Mouse (Mus musculus): ENCODE results near the gene Hbb-bh2.
"Not testable (repeated sequence)": the region's sequence is repeated elsewhere in the genome, so short reads cannot be mapped to it uniquely, and the experiment has no call there.

Hbb-bh2 gene

DNA sequence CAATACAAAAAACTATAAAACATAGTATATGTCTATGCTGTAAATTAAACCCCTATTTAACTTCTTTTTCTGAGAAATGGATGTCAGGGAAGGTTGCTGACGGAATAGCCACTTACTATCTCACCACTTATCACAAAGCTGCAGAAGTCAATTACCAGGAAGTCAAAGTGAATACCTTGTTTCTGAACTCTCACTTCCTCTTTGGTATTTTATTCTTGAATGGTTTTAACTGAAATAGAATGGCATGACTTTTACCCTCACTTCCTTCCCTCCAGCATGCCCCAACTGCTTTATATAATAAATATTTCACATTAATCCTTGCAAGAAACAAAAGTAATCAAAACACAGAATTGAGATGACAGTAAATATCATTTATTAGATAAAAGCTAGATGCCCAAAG, 28.1 kb downstream of the Hbb-bh2 start:
- no peak for DNase-seq (ENCODE audit: low read depth)

DNA sequence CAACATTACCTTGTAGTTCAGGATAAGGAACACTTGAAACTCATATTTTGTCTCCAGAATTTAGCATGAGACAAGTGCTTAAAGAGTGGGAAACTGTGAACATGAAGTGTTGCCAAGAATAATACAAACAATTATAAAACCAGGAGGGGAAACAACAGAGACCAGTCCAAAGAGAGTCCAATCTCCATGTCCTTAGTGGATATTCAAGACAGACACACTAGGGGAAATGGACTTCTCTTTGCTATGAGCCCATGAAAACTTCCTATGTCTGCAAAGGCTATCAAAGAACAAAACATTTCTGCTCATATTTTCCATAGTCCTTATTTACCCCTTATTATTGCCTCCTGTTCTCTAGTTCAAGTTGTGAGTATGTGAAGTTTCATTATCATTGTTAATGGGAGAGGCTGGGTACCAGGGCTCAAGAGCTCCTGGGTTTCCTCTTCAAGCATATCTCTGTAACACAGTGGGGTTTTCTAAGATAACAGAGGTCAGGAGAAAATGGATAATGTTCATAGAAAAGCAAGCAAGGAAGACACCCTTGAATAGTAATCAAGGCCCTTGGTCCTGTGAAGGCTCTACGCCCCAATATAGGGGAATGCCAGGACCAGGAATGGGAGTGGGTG, 29.0 kb downstream of the Hbb-bh2 start:
- no peak for DNase-seq (ENCODE audit: low read depth)

DNA sequence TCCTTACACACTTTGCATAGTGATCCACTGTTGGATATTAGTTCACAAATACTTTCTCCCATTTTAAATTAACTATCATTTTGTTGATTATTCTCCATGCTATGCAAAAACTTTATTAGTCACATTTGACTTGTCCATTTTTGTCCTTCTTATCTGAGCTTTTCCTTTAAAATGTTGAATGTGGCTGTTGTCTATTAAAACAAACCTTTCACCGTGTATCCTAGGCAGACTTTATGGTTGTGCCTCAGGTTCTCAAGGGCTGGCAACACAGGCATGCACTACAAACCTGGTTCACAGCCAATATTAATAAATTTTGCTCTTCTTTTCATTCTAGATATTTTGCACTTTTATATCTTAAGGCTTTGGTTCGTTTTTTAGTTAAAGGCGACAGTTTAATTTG, 29.6 kb downstream of the Hbb-bh2 start:
- no peak for DNase-seq (ENCODE audit: low read depth)

DNA sequence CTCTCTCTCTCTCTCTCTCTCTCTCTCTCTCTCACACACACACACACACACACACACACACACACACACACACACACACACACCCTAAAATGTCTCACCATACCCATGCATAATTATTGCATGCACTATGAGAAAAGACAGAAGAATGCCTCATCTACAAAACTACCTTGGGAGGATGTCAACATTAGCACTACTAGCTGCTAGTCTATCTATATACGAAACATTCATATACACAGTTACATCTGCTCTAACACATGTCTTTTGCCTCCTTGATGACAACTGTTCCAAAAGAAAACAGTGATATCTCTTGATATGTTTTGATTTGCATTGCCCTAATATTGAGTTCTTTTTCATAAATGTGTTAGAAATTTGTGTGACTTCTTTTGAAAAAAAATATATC, 30.0 kb downstream of the Hbb-bh2 start:
- no peak for DNase-seq (ENCODE audit: low read depth)

DNA sequence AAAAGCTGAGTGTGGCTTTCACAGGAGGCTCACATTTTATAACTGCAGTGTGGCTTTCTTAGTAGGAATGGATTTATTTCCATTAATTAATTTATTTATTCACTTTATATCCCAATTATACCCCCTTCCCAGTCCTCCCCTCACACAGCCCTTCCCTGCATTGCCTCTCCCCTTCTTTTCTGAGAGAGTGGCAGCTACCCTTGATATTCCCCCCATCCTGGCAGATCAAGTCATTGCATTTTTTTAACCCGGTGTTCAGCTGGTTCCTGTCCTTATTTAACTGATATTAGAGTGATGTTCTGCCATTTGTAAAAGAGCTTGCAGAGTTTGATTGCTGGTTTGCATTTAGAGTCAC, 30.5 kb downstream of the Hbb-bh2 start:
- no peak for DNase-seq (ENCODE audit: low read depth)

DNA sequence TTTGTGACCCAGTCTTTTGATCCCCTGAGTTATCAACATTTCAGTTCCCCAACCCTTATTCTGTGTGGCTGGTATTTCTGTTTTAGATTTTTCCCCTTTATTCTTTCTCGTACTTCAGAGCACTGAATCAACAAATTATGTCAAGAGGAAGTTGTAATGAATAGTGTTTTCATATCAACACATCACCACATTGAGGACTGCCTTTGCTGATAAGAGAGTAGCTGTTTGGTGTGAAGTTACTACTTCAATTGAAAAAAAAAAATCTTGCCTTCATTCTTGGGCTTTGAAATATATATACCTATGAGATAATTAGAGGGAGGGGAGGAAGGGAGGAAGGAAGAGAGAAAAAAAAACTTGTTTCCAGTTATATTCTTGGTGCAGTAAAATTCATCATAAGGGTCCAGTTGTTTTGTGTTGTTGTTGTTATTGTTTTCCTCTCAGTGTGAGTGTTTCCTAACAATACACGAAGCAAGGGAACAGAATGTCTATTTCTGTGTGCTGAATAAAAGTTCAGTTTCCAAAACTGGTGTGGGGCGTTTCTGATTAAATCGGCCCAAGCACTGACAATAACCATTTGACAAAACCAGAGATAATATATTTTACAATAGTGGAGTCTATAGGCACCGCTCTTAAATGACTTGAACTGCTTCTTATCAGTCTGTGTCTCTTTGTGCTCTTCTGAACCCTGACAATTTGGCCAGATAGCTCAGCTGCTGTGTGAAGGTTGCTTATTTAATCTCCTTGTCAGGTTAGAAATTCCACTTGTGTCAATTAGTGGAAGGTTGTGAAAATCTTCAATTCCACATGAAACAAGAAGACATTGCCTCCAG, 31.1 kb downstream of the Hbb-bh2 start:
- DNase-seq (ENCODE audit: low read depth), result no peak

DNA sequence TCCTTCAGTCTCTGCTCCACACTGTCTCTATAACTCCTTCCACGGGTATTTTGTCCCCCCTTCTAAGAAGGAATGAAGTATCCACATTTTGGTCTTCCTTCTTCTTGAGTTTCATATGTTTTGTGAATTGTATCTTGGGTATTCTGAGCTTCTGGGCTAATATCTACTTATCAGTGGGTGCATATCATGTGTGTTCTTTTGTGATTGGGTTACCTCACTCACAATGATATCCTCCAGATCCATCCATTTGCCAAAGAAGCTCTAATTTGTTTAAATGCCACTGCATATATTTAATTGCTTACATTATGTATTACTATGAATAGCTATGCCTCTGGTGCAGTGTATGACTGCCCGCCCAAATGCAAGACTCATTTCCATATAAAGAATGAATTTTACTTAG, 32.2 kb downstream of the Hbb-bh2 start:
- DNase-seq (ENCODE audit: low read depth), result not testable (repeated sequence)

DNA sequence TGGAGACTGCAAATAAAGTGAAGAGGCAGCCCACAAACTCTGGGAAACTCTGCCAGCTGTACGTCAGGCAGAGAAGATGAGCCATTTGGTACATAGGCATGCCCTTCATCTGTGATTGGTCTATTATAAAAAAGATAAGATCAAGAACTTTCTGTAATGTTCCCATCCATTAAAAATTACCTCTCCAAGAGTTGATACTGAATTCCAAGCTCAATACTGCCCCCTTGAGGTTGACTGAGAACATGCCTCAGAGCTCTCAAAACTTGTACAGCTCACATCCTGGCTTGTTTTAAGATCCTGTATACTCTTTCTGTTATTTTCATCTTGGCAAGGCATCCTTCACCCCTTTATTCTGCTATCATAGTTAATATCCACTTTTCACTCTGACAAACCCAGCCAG, 33.5 kb downstream of the Hbb-bh2 start:
- peak; percentile 57 for DNase-seq (ENCODE audit: low read depth)

DNA sequence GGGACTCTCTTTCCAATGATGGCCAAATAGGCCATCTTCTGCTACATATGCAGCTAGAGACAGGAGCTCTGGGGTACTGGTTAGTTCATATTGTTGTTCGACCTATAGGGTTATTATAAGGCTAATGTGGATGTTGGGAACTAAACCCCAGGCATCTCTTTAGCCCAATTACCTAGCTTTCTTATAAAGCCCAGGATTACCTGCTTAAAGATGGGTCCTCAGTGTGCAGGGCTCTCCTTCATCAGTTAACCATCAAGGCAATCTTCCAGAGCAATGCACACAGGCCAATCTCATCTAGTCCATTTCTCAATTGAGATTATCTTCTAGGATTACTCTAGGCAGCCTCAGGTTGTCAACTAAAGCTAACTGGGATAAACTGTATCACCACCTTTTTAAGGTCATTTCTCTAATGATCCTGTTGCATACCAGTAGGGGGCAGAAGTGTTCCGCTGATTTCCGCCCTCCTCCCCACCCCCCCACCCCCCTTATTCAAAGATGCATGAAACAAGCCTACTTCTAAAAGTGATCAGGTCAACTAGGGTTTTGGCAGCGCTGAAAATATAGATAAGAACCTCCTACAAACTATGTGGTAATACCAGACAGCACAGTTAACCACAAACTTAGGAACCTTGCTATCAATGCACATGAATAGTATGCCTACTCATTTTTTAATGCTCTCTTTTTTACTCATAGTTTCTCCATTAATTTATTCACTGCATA, 47.5 kb downstream of the Hbb-bh2 start:
- DNase-seq (ENCODE audit: low read depth), result peak; percentile 2

DNA sequence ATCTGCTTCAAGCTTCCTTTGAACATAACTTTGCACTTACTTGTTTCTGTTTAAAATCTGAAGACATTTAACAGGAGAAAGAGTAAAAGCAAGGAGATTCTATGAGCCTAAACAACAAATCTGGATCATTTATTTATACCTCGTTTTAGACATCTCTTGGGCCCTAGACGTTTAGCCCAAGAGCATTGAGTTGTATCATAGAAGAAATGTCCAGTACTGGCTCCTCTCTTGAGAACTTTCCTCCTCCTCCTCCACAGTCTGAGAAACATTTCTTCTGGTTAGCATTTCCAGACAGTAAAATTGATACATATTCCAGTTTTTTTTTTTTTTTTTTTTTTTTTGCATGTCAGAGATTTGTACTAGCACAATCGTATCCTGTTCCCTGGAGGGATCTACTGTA, 48.6 kb downstream of the Hbb-bh2 start, which contains the start of gene Olfr67:
TSS of gene Olfr67 (minus strand) at position 101 of the 400 bp plus-strand sequence.
- DNase-seq (ENCODE audit: low read depth), result no peak

Data from naive thymus-derived CD4-positive, alpha-beta T cell, adult 2 months (primary cell).